Mouse (Mus musculus) intestine, embryonic 14.5 days (tissue): ENCODE results near the gene Slc6a5. TPM values are rescaled to one million over a fixed set of nuclear protein-coding genes. Genes with fewer than 3 reads are reported as not detected.

Source experiments
- ATAC-seq: fragments of 200-750 bp; cut with Nextera tagmentation; replicated peaks from 2 replicates; pipeline ENCODE4 v1.8.0; 2017; ENCODE audit warnings: low read depth, moderate number of reproducible peaks, moderate TSS enrichment, moderate library complexity; ENCODE audit not compliant: low FRiP score, low TSS enrichment
- DNase-seq: peaks from one replicate; pipeline ENCODE4 v3.0.0-alpha.2; 2018; ENCODE audit warnings: low spot score
- H3K27ac ChIP-seq: fragments of 300-500 bp; sonication (generic); 2 replicates; pipeline ENCODE4 v1.5.1; 2014; ENCODE audit warnings: low read depth, mild to moderate bottlenecking, control low read depth
- H3K27me3 ChIP-seq: fragments of 300-500 bp; sonication (generic); replicated peaks from 2 replicates; pipeline ENCODE4 v1.6.1; 2014; ENCODE audit warnings: low read length, control low read depth; ENCODE audit not compliant: control insufficient read depth, insufficient read depth
- H3K36me3 ChIP-seq: fragments of 300-500 bp; sonication (generic); 2 replicates; pipeline ENCODE4 v1.6.1; 2014; ENCODE audit warnings: low read length, control low read depth; ENCODE audit not compliant: control insufficient read depth, insufficient read depth
- H3K4me1 ChIP-seq: fragments of 300-500 bp; sonication (generic); replicated peaks from 2 replicates; pipeline ENCODE4 v1.6.1; 2014; ENCODE audit warnings: low read length, control low read depth, mixed read lengths; ENCODE audit not compliant: control insufficient read depth, insufficient read depth
- H3K4me2 ChIP-seq: fragments of 300-500 bp; sonication (generic); 2 replicates; pipeline ENCODE4 v1.6.1; 2014; ENCODE audit warnings: low read length
- H3K4me3 ChIP-seq: fragments of 300-500 bp; sonication (generic); 2 replicates; pipeline ENCODE4 v1.5.1; 2014; ENCODE audit warnings: low read depth, low read length, control low read depth, mixed read lengths
- H3K9ac ChIP-seq: fragments of 300-500 bp; sonication (generic); 2 replicates; pipeline ENCODE4 v1.6.1; 2014; ENCODE audit warnings: mild to moderate bottlenecking, low read length
- H3K9me3 ChIP-seq: fragments of 300-500 bp; sonication (generic); 2 replicates; pipeline ENCODE4 v1.6.1; 2016; ENCODE audit warnings: low read length, control low read depth; ENCODE audit not compliant: control insufficient read depth
- WGBS: fragments of 180-500 bp; shearing (Covaris S2); extraction: QIAGEN DNeasy Blood & Tissue Kit; methylation state at CpG from one replicate; pipeline ENCODE4 v1.1.7; 2014; 5-methylcytosine and 5-hydroxymethylcytosine counted together
- polyA plus RNA-seq: library from polyadenylated mRNA; unstranded; fragments of >200 nt; fragmentation: Nextera tagmentation; extraction: Ambion mirVana; gene quantifications from 2 replicates; pipeline ENCODE4 v1.2.1, GENCODE M21; 2014

The Slc6a5 gene
- polyA plus RNA-seq, 1 experiment from 2014 or later, result not detected

DNA sequence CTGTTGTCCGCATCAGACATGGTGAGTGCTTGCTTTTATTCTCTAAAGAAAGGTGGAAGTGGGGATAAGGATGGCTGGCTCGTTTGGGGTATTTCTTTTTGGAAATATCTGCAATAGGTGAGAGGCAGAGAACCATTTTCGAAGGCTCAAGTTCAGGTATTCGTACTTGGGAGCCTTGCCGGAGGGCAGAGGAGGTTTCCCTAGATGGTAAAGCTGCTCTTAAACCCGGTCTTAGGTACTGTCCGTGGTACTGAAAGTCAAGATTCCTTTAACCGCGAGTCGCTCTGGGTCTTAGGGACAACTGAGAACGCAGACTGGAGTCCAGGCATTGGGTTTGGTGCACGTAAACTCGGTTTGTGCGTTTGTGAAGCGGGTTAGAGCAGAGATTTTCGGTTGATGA lies 415 bp downstream of the Slc6a5 start:
- H3K9ac ChIP-seq, result no peak overlapping the region
- no peaks in the 10 kb centered on the region for H3K36me3 ChIP-seq
- H3K27ac ChIP-seq, result no peak overlapping the region
- peak; percentile 79 for DNase-seq
- 2% methylated on average over 16 of the region's 16 CpGs for WGBS
- peaks cover 100% of the 10 kb centered on the region for H3K27me3 ChIP-seq
- no peaks in the 10 kb centered on the region for H3K9me3 ChIP-seq
- ATAC-seq, result no peak
- no peaks in the 10 kb centered on the region for H3K4me1 ChIP-seq
- H3K4me2 ChIP-seq, result no peak overlapping the region
- no peak overlapping the region for H3K4me3 ChIP-seq

GRCm38 (mm10) chr7:49911147-49911946 lies 1.4 kb downstream of the Slc6a5 start:
- no peaks in the 10 kb centered on the region for H3K36me3 ChIP-seq
- WGBS, result 6% methylated on average over 23 of the region's 23 CpGs
- no peak overlapping the region for H3K27ac ChIP-seq
- no peak overlapping the region for H3K4me3 ChIP-seq
- H3K27me3 ChIP-seq, result peaks cover 100% of the 10 kb centered on the region
- H3K4me2 ChIP-seq, result no peak overlapping the region
- H3K9me3 ChIP-seq, result no peaks in the 10 kb centered on the region
- ATAC-seq (no peak), DNase-seq (no peak)
- no peaks in the 10 kb centered on the region for H3K4me1 ChIP-seq
- H3K9ac ChIP-seq, result no peak overlapping the region

- Histone ChIP-seq H3K9ac (no peak overlapping the region), H3K4me3 (no peak overlapping the region), H3K27me3 (peaks cover 100% of the 10 kb centered on the region), H3K4me1 (no peaks in the 10 kb centered on the region), H3K36me3 (no peaks in the 10 kb centered on the region), H3K4me2 (no peak overlapping the region), H3K9me3 (no peaks in the 10 kb centered on the region), H3K27ac (no peak overlapping the region)
- no peak for DNase-seq
- WGBS, result under 1% methylated on average over 26 of the region's 26 CpGs
- no peak for ATAC-seq
Measured at GRCm38 (mm10) chr7:49911947-49912262, 2.0 kb downstream of the Slc6a5 start.

- H3K27me3 ChIP-seq, result peaks cover 100% of the 10 kb centered on the region
- H3K4me1 ChIP-seq, result no peaks in the 10 kb centered on the region
- no peaks in the 10 kb centered on the region for H3K9me3 ChIP-seq
- H3K27ac ChIP-seq, result no peak overlapping the region
- H3K36me3 ChIP-seq, result no peaks in the 10 kb centered on the region
- DNase-seq (no peak), ATAC-seq (no peak)
- H3K4me2 ChIP-seq, result no peak overlapping the region
- no peak overlapping the region for H3K4me3 ChIP-seq
- 4% methylated on average over 4 of the region's 4 CpGs for WGBS
- H3K9ac ChIP-seq, result no peak overlapping the region
Measured at GRCm38 (mm10) chr7:49913164-49913563, 3.2 kb downstream of the Slc6a5 start.

GRCm38 (mm10) chr7:49913728-49914328 lies 3.9 kb downstream of the Slc6a5 start:
- no peak overlapping the region for H3K4me3 ChIP-seq
- H3K4me1 ChIP-seq, result no peaks in the 10 kb centered on the region
- H3K27me3 ChIP-seq, result peaks cover 97% of the 10 kb centered on the region
- WGBS, result 3% methylated on average over 5 of the region's 5 CpGs
- no peak for ATAC-seq
- DNase-seq, result no peak
- no peaks in the 10 kb centered on the region for H3K9me3 ChIP-seq
- no peak overlapping the region for H3K4me2 ChIP-seq
- no peak overlapping the region for H3K27ac ChIP-seq
- no peak overlapping the region for H3K9ac ChIP-seq
- H3K36me3 ChIP-seq, result no peaks in the 10 kb centered on the region

DNA sequence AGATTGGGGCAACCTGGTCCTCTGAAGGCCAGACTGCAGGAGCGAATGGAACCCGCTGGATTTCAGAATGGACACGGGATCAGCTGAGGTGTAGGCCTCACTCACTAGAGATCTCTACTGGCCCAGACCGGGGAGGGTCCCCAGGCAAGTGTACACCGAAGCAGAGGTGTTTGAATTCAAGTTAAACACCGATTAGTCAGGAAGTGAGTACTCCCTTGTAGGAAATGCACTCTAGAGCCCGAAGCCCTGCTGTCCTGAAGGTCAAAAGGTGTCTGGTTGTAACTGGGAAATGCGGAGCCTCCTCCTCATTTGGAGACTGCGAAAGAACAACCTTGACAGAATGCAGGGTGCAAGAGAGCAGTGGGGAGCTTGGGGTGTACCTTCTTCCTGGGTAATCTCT lies 5.0 kb downstream of the Slc6a5 start:
- H3K4me3 ChIP-seq, result no peak overlapping the region
- ATAC-seq, result no peak

GRCm38 (mm10) chr7:49915471-49915870 lies 5.5 kb downstream of the Slc6a5 start:
- no peaks in the 10 kb centered on the region for H3K4me1 ChIP-seq
- H3K4me2 ChIP-seq, result no peak overlapping the region
- H3K27ac ChIP-seq, result no peak overlapping the region
- no peak for ATAC-seq
- no peak for DNase-seq
- no peaks in the 10 kb centered on the region for H3K36me3 ChIP-seq
- H3K9ac ChIP-seq, result no peak overlapping the region
- 2% methylated on average over 11 of the region's 11 CpGs for WGBS
- H3K9me3 ChIP-seq, result 0 out of 2 replicates have a peak, but pooled peaks cover 3% of the 10 kb centered on the region
- peaks cover 81% of the 10 kb centered on the region for H3K27me3 ChIP-seq
- H3K4me3 ChIP-seq, result no peak overlapping the region

More for the DNA sequence above, 5.0 kb downstream of the Slc6a5 start:
- Histone ChIP-seq H3K27me3 (peaks cover 86% of the 10 kb centered on the region), H3K9ac (no peak overlapping the region), H3K4me2 (no peak overlapping the region), H3K36me3 (no peaks in the 10 kb centered on the region), H3K9me3 (0 out of 2 replicates have a peak, but pooled peaks cover 3% of the 10 kb centered on the region), H3K4me1 (no peaks in the 10 kb centered on the region), H3K27ac (no peak overlapping the region)
- WGBS, result 1% methylated on average over 9 of the region's 9 CpGs
- no peak for DNase-seq

DNA sequence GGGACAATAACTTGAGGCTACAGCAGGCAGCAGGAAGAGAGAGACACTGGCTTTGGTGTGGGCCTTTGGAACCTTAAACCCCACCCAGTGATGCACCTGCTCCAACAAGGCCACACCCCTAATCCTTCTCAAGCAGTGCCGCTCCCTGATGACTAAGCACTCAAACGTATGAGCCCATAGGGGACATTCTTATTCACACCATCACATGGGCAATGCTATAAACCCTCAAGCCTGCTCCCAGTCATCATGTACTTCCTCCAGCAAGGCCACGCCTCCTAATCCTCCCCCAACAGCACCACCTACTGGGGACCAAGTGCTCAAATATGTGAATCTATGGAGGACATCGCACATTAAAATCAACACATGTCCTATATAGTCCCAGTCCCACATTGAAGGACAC lies 9.5 kb downstream of the Slc6a5 start:
- peaks cover 40% of the 10 kb centered on the region for H3K27me3 ChIP-seq
- H3K4me3 ChIP-seq, result no peak overlapping the region
- H3K4me2 ChIP-seq, result no peak overlapping the region
- H3K27ac ChIP-seq, result no peak overlapping the region
- no peaks in the 10 kb centered on the region for H3K4me1 ChIP-seq
- H3K9me3 ChIP-seq, result 0 out of 2 replicates have a peak, but pooled peaks cover 3% of the 10 kb centered on the region
- DNase-seq (no peak), ATAC-seq (no peak)
- no peaks in the 10 kb centered on the region for H3K36me3 ChIP-seq
- WGBS, result 75% methylated on average over 4 of the region's 4 CpGs
- H3K9ac ChIP-seq, result no peak overlapping the region

DNA sequence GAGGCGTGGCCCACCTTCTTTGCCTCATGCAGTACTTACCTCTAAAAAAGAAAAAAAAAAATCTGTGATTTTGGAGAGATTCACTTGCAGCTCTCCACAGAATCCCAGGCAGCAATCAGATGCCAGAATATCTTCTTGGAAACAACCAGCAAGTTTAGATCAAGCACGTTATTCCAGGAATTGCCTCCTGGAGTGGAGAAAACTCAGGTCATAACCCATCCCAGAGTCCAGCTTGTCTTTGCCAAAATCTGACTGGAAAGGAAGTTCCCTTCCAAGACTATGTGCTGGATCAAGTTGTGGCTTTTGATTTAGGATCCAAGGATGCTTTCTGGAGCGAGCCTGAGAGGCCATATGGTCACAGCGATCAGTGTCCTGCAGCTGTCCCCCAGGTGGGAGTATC lies 10.8 kb downstream of the Slc6a5 start:
- H3K9ac ChIP-seq, result no peak overlapping the region
- H3K27ac ChIP-seq, result no peak overlapping the region
- DNase-seq, result no peak
- no peak overlapping the region for H3K4me3 ChIP-seq
- no peak for ATAC-seq
- H3K9me3 ChIP-seq, result 0 out of 2 replicates have a peak, but pooled peaks cover 3% of the 10 kb centered on the region
- WGBS, result 77% methylated on average over 4 of the region's 4 CpGs
- no peaks in the 10 kb centered on the region for H3K4me1 ChIP-seq
- H3K36me3 ChIP-seq, result no peaks in the 10 kb centered on the region
- peaks cover 28% of the 10 kb centered on the region for H3K27me3 ChIP-seq
- no peak overlapping the region for H3K4me2 ChIP-seq
